Mouse (Mus musculus): Measurements from ENCODE around the gene Runx1.

- TF ChIP-seq CTCF (IDR thresholded peaks at IDR 0.05; ENCODE audit: control insufficient read depth, insufficient read depth, low read length) = no peak
- no peak for TF ChIP-seq POLR2A (IDR thresholded peaks at IDR 0.05; ENCODE audit: borderline replicate concordance, control insufficient read depth, low read depth, low read length)
These were observed 42.6 kb upstream of the Runx1 start for GRCm38 (mm10) chr16:92868550-92868949.
